Mouse (Mus musculus): ENCODE data around the gene Pik3c2a.
A peak's percentile ranks its signal among the peaks of the same experiment; 100 is the strongest.

DNA sequence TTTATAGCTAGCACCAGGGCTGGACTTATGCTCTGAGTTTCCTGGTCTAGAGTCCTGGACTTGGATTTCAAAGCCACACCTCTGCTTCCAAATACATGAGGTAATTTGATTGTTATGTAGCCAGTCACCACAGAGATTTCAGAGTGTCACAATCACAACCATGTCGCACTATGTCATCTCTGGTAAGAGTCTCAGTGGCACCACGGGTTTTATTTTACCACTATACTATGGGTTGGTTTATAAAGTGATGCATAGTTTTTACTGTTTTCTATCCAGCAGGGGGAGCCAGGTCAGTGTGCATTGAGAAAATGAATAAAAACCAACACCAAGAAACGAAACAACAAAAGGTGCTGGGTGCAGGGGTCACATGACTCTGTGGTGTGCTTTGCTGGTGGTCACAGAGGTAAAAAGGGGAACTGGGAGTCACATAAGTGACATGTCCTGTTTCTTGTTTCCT, 15.8 kb upstream of the Pik3c2a start:
- TF ChIP-seq CTCF (IDR thresholded peaks at IDR 0.05; ENCODE audit: low read depth, low read length): peak; percentile 39; the same call in 1 of the 2 replicates
- no peak for TF ChIP-seq POLR2A (IDR thresholded peaks at IDR 0.05; ENCODE audit: extremely low read depth, insufficient read depth, low read length)
